Mouse (Mus musculus): Measurements from ENCODE around the gene Grhl3. TPM values are rescaled to one million over a fixed set of nuclear protein-coding genes. Genes with fewer than 3 reads are reported as not detected.
"Not testable (repeated sequence)": the region's sequence is repeated elsewhere in the genome, so short reads cannot be mapped to it uniquely, and the experiment has no call there.

Gene Grhl3
- polyA plus RNA-seq (2012; rRNA removed) (17.2 and 20.6 TPM in 2 replicates), polyA plus RNA-seq (2014; fragmentation: Nextera tagmentation; extraction: Ambion mirVana) (44.4 and 46.2 TPM in 2 replicates)

DNA sequence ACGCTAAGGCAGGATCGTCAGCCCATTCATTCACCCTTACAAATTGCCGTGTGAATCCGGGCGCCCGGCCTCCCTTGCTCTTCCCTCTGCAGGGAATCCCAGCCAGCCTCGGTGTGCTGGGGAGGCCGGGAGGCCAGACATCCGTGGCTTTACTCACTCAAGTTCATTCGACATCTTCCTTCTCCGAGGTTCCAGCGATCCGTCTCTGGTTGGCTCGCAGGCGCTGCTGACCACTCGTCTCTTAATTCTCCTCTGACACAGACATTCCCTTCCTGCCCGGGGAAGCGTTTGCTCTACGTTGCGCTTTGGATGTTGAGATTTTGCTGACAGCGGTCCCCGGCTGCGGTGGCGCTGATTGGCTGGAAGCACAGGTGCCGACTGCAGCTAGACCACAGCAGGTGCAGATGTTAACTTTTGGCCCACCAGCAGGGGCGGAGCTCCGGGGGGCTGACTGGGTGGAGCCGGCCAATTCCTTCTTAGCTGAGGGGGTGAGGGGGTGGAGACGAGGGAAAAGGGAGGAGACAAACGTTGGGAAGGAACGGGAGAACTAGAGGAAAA is at the start of gene Grhl3:
Grhl3 (minus strand) TSS at position 380 of the 558 bp plus-strand sequence.
- Histone ChIP-seq H3K4me2 (replicated peaks; ENCODE audit: low read depth, low read length, severe bottlenecking) (peak within 1 kb of the TSS; percentile 43), H3K9me3 (ENCODE audit: control insufficient read depth, low read length) (no peaks in the 10 kb centered on the region), H3K27ac (replicated peaks; ENCODE audit: low read depth, low read length) (no peak within 1 kb of the TSS), H3K4me1 (ENCODE audit: control insufficient read depth, insufficient read depth, low read length) (peaks cover 38% of the 10 kb centered on the region), H3K36me3 (ENCODE audit: control insufficient read depth, insufficient read depth, low read length) (no peaks in the 10 kb centered on the region), H3K9ac (ENCODE audit: low read depth, low read length, severe bottlenecking) (0 out of 2 replicates have a peak within 1 kb of the TSS, but pooled peaks have one; percentile 22), H3K4me3 (replicated peaks; ENCODE audit: low read length) (peak within 1 kb of the TSS; percentile 32), H3K27me3 (ENCODE audit: control insufficient read depth, insufficient read depth, low read length) (0 out of 2 replicates have a peak, but pooled peaks cover 15% of the 10 kb centered on the region)
- WGBS = under 1% methylated on average over 31 of the region's 31 CpGs
- ATAC-seq (ENCODE audit: low FRiP score, low read depth) (peak; percentile 51), DNase-seq (ENCODE audit: low spot score) (no peak)
- TF ChIP-seq POLR2A (IDR thresholded peaks at IDR 0.05; ENCODE audit: borderline replicate concordance, extremely low read depth, insufficient read depth, insufficient read length) = no peak

DNA sequence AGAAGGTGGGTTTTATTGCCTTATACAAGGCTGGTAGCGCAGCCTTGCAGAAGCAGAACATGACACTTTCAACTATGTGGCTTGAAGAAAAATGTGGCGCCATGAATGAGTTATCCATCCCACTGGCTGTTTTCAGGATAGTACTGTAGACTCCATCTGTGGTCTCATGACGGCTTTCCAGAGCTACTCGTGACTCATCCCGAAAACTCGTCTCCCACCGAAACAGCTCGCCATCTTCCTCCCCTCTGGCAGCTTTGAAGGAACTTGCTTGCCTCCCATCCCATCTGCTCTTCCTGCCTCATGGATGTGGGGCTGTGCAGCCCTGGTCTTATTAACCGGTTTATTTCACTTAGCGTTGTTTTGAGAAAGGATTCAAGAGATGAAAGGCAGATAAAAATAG is 48.9 kb upstream of the Grhl3 start:
- Histone ChIP-seq H3K9ac (ENCODE audit: low read depth, low read length, severe bottlenecking) (no peak overlapping the region), H3K9me3 (ENCODE audit: control insufficient read depth, low read length) (no peaks in the 10 kb centered on the region), H3K36me3 (ENCODE audit: control insufficient read depth, insufficient read depth, low read length) (no peaks in the 10 kb centered on the region), H3K4me1 (ENCODE audit: control insufficient read depth, insufficient read depth, low read length) (no peaks in the 10 kb centered on the region), H3K27me3 (ENCODE audit: control insufficient read depth, insufficient read depth, low read length) (no peaks in the 10 kb centered on the region), H3K27ac (replicated peaks; ENCODE audit: low read depth, low read length) (no peak overlapping the region), H3K4me3 (replicated peaks; ENCODE audit: low read length) (no peak overlapping the region), H3K4me2 (replicated peaks; ENCODE audit: low read depth, low read length, severe bottlenecking) (no peak overlapping the region)
- 93% methylated on average over 10 of the region's 10 CpGs for WGBS
- TF ChIP-seq POLR2A (IDR thresholded peaks at IDR 0.05; ENCODE audit: borderline replicate concordance, extremely low read depth, insufficient read depth, insufficient read length) = no peak
- DNase-seq (ENCODE audit: low spot score) (no peak), ATAC-seq (ENCODE audit: low FRiP score, low read depth) (no peak)

DNA sequence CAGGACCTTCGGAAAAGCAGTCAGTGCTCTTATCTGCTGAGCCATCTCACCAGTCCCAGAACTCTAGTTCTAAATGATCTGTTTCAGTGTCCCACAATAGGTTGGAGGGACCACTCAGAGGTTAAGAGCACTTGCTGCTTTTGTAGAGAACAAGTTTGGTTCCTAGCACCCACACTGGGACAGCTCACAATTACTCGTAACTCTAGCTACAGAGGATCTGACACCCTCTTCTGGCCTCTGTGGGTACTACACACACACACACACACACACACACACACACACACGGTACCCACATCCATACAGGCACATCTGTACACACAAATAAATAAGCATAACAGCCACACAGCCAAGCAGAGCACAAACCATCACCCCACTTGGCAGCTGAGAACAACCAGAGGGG is 47.0 kb upstream of the Grhl3 start:
- no peaks in the 10 kb centered on the region for H3K4me1 ChIP-seq (ENCODE audit: control insufficient read depth, insufficient read depth, low read length)
- DNase-seq (ENCODE audit: low spot score) (no peak), ATAC-seq (ENCODE audit: low FRiP score, low read depth) (no peak)
- no peak overlapping the region for H3K9ac ChIP-seq (ENCODE audit: low read depth, low read length, severe bottlenecking)
- H3K9me3 ChIP-seq (ENCODE audit: control insufficient read depth, low read length) = no peaks in the 10 kb centered on the region
- no peak overlapping the region for H3K4me2 ChIP-seq (replicated peaks; ENCODE audit: low read depth, low read length, severe bottlenecking)
- H3K27me3 ChIP-seq (ENCODE audit: control insufficient read depth, insufficient read depth, low read length) = no peaks in the 10 kb centered on the region
- no peaks in the 10 kb centered on the region for H3K36me3 ChIP-seq (ENCODE audit: control insufficient read depth, insufficient read depth, low read length)
- no peak overlapping the region for H3K4me3 ChIP-seq (replicated peaks; ENCODE audit: low read length)
- no peak for TF ChIP-seq POLR2A (IDR thresholded peaks at IDR 0.05; ENCODE audit: borderline replicate concordance, extremely low read depth, insufficient read depth, insufficient read length)
- 93% methylated on average over 3 of the region's 3 CpGs for WGBS
- H3K27ac ChIP-seq (replicated peaks; ENCODE audit: low read depth, low read length) = no peak overlapping the region

DNA sequence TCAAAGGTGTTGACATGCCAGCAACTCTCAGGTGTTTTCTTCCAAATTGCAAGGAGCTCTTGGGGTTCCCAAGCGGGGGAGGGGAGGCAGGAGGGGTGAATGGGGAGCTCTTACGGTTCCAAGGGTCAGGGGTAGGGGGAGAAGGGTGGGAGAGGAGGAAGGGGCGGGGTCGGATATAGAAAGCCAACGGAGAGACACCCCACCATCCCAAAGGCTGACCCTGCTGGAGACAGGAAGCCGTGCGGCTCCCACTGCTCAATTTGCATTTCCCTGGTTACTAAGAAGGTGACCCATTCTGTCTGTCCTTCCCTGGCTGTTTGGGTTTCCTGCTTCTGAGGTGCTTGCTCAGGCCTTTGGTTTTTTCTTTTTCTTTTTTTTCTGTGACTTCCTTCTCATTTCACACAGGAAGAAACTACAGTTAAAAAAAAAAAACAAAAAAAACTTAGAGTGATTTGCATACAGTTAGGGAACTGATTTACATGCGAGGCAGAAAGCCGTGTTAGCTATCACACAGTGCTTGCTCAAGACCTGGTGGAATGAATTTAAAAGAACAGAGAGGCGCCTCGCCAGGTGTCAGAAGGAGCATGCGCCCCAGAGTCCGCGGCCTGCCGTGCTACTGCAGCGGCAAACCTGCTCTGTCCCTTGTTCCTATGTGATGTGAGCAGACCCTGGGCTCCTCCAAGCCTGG is 44.5 kb upstream of the Grhl3 start:
- no peak for DNase-seq (ENCODE audit: low spot score)
- H3K9ac ChIP-seq (ENCODE audit: low read depth, low read length, severe bottlenecking) = no peak overlapping the region
- 13% methylated on average over 16 of the region's 16 CpGs for WGBS
- H3K4me1 ChIP-seq (ENCODE audit: control insufficient read depth, insufficient read depth, low read length) = no peaks in the 10 kb centered on the region
- no peaks in the 10 kb centered on the region for H3K9me3 ChIP-seq (ENCODE audit: control insufficient read depth, low read length)
- no peaks in the 10 kb centered on the region for H3K27me3 ChIP-seq (ENCODE audit: control insufficient read depth, insufficient read depth, low read length)
- H3K36me3 ChIP-seq (ENCODE audit: control insufficient read depth, insufficient read depth, low read length) = no peaks in the 10 kb centered on the region
- H3K27ac ChIP-seq (replicated peaks; ENCODE audit: low read depth, low read length) = no peak overlapping the region
- H3K4me3 ChIP-seq (replicated peaks; ENCODE audit: low read length) = no peak overlapping the region
- TF ChIP-seq POLR2A (IDR thresholded peaks at IDR 0.05; ENCODE audit: borderline replicate concordance, extremely low read depth, insufficient read depth, insufficient read length) = no peak
- H3K4me2 ChIP-seq (replicated peaks; ENCODE audit: low read depth, low read length, severe bottlenecking) = no peak overlapping the region
- no peak for ATAC-seq (ENCODE audit: low FRiP score, low read depth)

DNA sequence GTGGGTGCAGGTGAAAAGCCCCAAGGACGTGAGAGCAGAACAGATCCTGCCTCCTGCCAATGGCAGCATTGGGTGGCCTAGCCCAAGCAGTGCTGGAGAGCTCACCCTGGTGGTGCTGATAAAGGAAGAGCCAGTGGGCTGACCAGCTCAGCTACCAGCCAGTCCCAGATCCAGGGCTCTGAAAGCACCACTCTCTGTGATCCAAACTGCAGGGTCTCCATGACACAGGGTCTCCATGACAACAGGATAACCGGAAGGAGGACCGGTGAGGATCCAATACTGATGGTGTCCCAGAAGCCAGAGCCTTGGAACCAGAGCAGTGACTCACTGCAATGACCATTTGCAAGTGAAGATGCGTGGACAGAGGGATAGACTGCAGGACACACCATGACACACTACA is 43.6 kb upstream of the Grhl3 start:
- Histone ChIP-seq H3K9me3 (ENCODE audit: control insufficient read depth, low read length) (no peaks in the 10 kb centered on the region), H3K36me3 (ENCODE audit: control insufficient read depth, insufficient read depth, low read length) (no peaks in the 10 kb centered on the region), H3K27me3 (ENCODE audit: control insufficient read depth, insufficient read depth, low read length) (no peaks in the 10 kb centered on the region), H3K4me2 (replicated peaks; ENCODE audit: low read depth, low read length, severe bottlenecking) (no peak overlapping the region), H3K9ac (ENCODE audit: low read depth, low read length, severe bottlenecking) (no peak overlapping the region), H3K27ac (replicated peaks; ENCODE audit: low read depth, low read length) (no peak overlapping the region), H3K4me1 (ENCODE audit: control insufficient read depth, insufficient read depth, low read length) (no peaks in the 10 kb centered on the region), H3K4me3 (replicated peaks; ENCODE audit: low read length) (no peak overlapping the region)
- DNase-seq (ENCODE audit: low spot score) = no peak
- no peak for ATAC-seq (ENCODE audit: low FRiP score, low read depth)
- TF ChIP-seq POLR2A (IDR thresholded peaks at IDR 0.05; ENCODE audit: borderline replicate concordance, extremely low read depth, insufficient read depth, insufficient read length) = no peak
- 43% methylated on average over 4 of the region's 4 CpGs for WGBS

DNA sequence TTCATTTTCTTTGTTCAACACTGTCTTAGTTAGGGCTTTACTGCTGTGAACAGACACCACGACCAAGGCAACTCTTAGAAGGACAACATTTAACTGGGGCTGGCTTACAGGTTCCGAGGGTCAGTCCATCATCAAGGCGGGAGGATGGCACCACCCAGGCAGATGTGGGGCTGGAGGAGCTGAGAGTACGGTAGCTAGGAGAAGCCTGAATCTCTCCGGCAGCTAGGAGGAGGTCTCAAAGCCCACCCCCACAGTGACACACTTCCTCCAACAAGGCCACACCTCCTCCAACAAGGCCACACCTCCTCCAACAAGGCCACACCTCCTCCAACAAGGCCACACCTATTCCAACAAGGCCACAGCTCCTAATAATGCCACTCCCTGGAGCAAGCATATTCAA is 41.9 kb upstream of the Grhl3 start:
- WGBS = 66% methylated on average over 5 of the region's 5 CpGs

More for the DNA sequence above, 41.9 kb upstream of the Grhl3 start:
- not testable (repeated sequence) for ATAC-seq (ENCODE audit: low FRiP score, low read depth); H3K36me3 ChIP-seq (ENCODE audit: control insufficient read depth, insufficient read depth, low read length); H3K4me2 ChIP-seq (replicated peaks; ENCODE audit: low read depth, low read length, severe bottlenecking); DNase-seq (ENCODE audit: low spot score); H3K4me3 ChIP-seq (replicated peaks; ENCODE audit: low read length); H3K27ac ChIP-seq (replicated peaks; ENCODE audit: low read depth, low read length); H3K4me1 ChIP-seq (ENCODE audit: control insufficient read depth, insufficient read depth, low read length); H3K9ac ChIP-seq (ENCODE audit: low read depth, low read length, severe bottlenecking); H3K27me3 ChIP-seq (ENCODE audit: control insufficient read depth, insufficient read depth, low read length)
- H3K9me3 ChIP-seq (ENCODE audit: control insufficient read depth, low read length) = peaks cover 12% of the 10 kb centered on the region
